Mouse (Mus musculus) frontal cortex, postnatal 10 days (tissue): ENCODE measurements around the gene Srsf2.

Source experiments
- DNase-seq, 2 experiments: peaks; one replicate each; pipeline ENCODE4 v3.0.0; 2022; ENCODE audit warnings: low spot score in 2 of 2, mixed read lengths in 1 of 2

The Srsf2 gene

GRCm38 (mm10) chr11:116810528-116810927 lies 42.4 kb downstream of the Srsf2 start:
- no peak for DNase-seq

GRCm38 (mm10) chr11:116809520-116809919 lies 43.4 kb downstream of the Srsf2 start:
- DNase-seq, result no peak

GRCm38 (mm10) chr11:116808811-116809395 lies 44.0 kb downstream of the Srsf2 start:
- DNase-seq, result no peak

- peak in 1 of 2 experiments; percentile 82 for DNase-seq
Observed at GRCm38 (mm10) chr11:116807938-116808606, 44.8 kb downstream of the Srsf2 start.

- no peak for DNase-seq
Observed at GRCm38 (mm10) chr11:116807526-116807925, 45.4 kb downstream of the Srsf2 start.

- no peak for DNase-seq
Observed at GRCm38 (mm10) chr11:116807116-116807515, 45.8 kb downstream of the Srsf2 start.

- DNase-seq, result no peak
Observed at GRCm38 (mm10) chr11:116806136-116807071, 46.5 kb downstream of the Srsf2 start.

- no peak for DNase-seq
Observed at GRCm38 (mm10) chr11:116802709-116803108, 50.2 kb downstream of the Srsf2 start.

GRCm38 (mm10) chr11:116801106-116801505 lies 51.8 kb downstream of the Srsf2 start:
- no peak for DNase-seq
